Mouse (Mus musculus): ENCODE measurements around the gene Parp8.

DNA sequence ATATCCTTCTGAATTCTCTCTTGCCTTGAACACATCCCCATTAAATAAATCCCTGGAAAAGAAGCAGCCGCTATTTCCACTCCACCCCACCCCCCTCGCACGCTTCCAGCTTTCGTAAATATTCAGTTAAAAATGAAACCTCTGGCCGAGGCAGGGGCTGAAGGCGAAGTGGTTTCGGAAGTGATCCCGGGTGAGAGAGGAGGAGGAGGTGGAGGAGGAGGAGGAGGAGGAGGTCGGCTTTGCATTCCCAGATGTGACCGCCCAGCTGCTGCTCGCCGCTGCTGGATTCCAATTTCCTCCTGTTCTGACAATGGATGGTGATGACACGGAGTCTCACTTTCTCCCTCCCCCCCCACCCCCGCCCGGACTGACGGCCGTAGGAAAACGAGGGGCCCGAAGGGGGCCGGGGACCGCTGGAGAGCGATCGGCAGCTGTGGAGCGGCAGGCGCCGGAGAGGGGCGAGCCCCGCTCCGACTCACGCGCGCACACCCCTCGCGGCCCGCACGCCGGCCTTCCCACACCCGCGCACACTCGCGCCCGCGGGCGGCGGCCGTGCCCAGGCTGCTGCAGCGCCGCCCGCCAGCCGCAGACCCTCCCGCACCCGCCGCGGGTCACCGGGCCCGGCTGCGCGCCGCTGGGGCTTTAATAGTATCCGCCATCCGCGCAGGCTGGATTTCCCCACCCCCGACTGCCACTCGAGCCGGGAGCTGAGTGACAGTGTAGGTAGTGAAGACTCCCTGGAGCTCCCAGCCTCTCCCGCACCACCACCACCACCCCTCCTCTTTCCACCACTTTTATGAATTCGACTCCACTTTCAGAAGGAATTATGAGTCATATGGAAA is at the start of gene Parp8:
- TF ChIP-seq CTCF (IDR thresholded peaks at IDR 0.05) (no peak), POLR2A (IDR thresholded peaks at IDR 0.05; ENCODE audit: insufficient read depth, low read depth, low read length) (peak; percentile 38; the same call in 1 of the 2 replicates)

All from heart, adult 2 months (tissue).